Mouse (Mus musculus): ENCODE data around the gene Tent5d. TPM values are rescaled to one million over a fixed set of nuclear protein-coding genes. Genes with fewer than 3 reads are reported as not detected.
A peak's percentile ranks its signal among the peaks of the same experiment; 100 is the strongest.

Tent5d gene
- polyA plus RNA-seq, 2 experiments = 0.01 TPM; not detected in 1

DNA sequence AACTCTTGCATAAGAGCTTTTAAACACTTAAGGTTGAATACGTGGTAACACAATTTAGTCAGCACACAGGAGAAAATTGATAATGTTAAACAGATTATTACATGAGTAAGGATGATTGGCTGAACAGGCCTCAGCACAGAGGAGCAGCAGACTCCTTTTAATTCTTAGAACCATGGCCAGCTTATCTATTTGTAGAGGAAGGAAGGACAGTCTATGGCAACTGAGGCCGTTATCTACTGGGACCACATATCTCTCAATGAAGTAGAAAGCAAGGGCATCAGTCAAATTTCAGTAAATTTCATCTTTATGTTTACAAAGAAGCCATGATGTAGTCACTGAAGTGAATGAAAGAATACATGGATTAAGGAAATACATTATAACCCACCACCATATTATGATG lies 4.5 kb downstream of the Tent5d start:
- no peak for DNase-seq (ENCODE audit: low spot score)
- Histone ChIP-seq H3K4me2 (replicated peaks; ENCODE audit: low read depth, low read length, severe bottlenecking) (no peak overlapping the region), H3K9ac (ENCODE audit: low read depth, low read length, severe bottlenecking) (no peak overlapping the region), H3K9me3 (ENCODE audit: control insufficient read depth, low read length) (no peaks in the 10 kb centered on the region), H3K27ac (replicated peaks; ENCODE audit: low read depth, low read length) (no peak overlapping the region), H3K4me3 (replicated peaks; ENCODE audit: low read length) (no peak overlapping the region), H3K4me1 (ENCODE audit: control insufficient read depth, insufficient read depth, low read length) (no peaks in the 10 kb centered on the region), H3K27me3 (ENCODE audit: control insufficient read depth, insufficient read depth, low read length) (no peaks in the 10 kb centered on the region), H3K36me3 (ENCODE audit: control insufficient read depth, insufficient read depth, low read length) (no peaks in the 10 kb centered on the region)
- WGBS = 88% methylated on average over 2 of the region's 2 CpGs
- no peak for TF ChIP-seq POLR2A (IDR thresholded peaks at IDR 0.05; ENCODE audit: borderline replicate concordance, extremely low read depth, insufficient read depth, insufficient read length)
- ATAC-seq (ENCODE audit: low FRiP score, low read depth) = no peak

DNA sequence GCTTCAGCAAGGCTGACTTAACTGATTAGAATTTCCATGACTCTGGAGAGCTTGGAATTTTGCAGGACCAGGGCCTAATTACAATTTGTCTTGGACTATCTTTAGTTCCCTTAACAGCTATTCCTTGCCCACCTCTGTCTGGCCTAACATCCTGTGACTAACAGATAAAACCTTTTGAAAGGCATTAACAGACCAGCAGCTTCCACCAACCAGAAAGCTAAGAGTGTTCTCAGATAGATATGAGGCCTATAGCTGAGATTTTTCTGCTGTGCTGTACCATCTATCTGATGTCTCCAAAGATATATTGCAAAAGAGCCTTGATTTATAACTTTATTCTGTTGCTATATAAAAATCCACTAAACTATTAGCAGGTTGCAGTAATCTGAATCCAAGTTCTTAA lies 19.7 kb downstream of the Tent5d start:
- Histone ChIP-seq H3K9ac (ENCODE audit: low read depth, low read length, severe bottlenecking) (no peak overlapping the region), H3K4me2 (replicated peaks; ENCODE audit: low read depth, low read length, severe bottlenecking) (no peak overlapping the region)

DNA sequence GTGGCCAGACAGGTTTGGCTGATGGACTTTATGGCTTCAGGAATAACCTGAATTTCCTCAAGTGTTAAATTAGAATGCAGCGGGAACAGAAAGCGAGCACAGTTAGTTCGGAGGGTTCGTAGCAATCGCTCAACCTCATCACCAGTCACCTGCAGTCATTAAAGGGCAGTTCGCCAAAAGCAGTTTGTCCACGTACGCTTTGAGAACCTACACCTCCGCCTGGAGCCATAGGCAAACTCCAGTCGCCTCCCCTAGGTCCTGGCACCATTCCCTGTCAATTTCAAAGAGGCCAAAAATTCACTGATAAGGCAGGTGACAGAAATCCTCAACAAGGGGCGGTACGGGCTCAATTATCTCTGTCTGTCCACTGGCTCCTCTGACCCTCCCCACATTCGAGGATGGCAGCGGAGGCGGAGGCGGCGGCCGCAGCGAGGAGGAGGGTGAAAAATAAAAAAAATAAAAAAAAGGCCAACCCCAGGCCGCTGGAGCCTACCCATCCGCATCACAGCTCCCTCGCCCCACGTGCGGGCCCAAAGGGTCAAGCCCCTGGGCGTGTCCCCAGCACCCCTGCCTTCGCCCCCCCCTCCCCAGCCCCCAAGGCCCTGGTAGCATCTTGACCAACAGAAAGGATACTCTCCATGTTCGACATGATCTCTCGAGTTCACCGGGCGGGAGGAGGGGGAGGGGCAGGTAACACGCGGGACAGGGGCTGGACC lies 23.3 kb downstream of the Tent5d start:
- TF ChIP-seq POLR2A (IDR thresholded peaks at IDR 0.05; ENCODE audit: borderline replicate concordance, extremely low read depth, insufficient read depth, insufficient read length) = no peak
- DNase-seq (ENCODE audit: low spot score) (peak; percentile 19), ATAC-seq (ENCODE audit: low FRiP score, low read depth) (peak; percentile 58)
- Histone ChIP-seq H3K27ac (replicated peaks; ENCODE audit: low read depth, low read length) (no peak overlapping the region), H3K4me3 (replicated peaks; ENCODE audit: low read length) (peak overlapping the region; percentile 56), H3K9me3 (ENCODE audit: control insufficient read depth, low read length) (no peaks in the 10 kb centered on the region), H3K4me1 (ENCODE audit: control insufficient read depth, insufficient read depth, low read length) (no peaks in the 10 kb centered on the region), H3K4me2 (replicated peaks; ENCODE audit: low read depth, low read length, severe bottlenecking) (peak overlapping the region; percentile 57), H3K9ac (ENCODE audit: low read depth, low read length, severe bottlenecking) (peak overlapping the region; percentile 73), H3K27me3 (ENCODE audit: control insufficient read depth, insufficient read depth, low read length) (no peaks in the 10 kb centered on the region), H3K36me3 (ENCODE audit: control insufficient read depth, insufficient read depth, low read length) (no peaks in the 10 kb centered on the region)
- 23% methylated on average over 30 of the region's 32 CpGs for WGBS

More for the DNA sequence above, 19.7 kb downstream of the Tent5d start:
- H3K9me3 ChIP-seq (ENCODE audit: control insufficient read depth, low read length) = no peaks in the 10 kb centered on the region
- H3K4me1 ChIP-seq (ENCODE audit: control insufficient read depth, insufficient read depth, low read length) = no peaks in the 10 kb centered on the region
- H3K27ac ChIP-seq (replicated peaks; ENCODE audit: low read depth, low read length) = no peak overlapping the region
- DNase-seq (ENCODE audit: low spot score) (no peak), ATAC-seq (ENCODE audit: low FRiP score, low read depth) (no peak)
- no peak for TF ChIP-seq POLR2A (IDR thresholded peaks at IDR 0.05; ENCODE audit: borderline replicate concordance, extremely low read depth, insufficient read depth, insufficient read length)
- no peaks in the 10 kb centered on the region for H3K27me3 ChIP-seq (ENCODE audit: control insufficient read depth, insufficient read depth, low read length)
- no peak overlapping the region for H3K4me3 ChIP-seq (replicated peaks; ENCODE audit: low read length)
- no peaks in the 10 kb centered on the region for H3K36me3 ChIP-seq (ENCODE audit: control insufficient read depth, insufficient read depth, low read length)

DNA sequence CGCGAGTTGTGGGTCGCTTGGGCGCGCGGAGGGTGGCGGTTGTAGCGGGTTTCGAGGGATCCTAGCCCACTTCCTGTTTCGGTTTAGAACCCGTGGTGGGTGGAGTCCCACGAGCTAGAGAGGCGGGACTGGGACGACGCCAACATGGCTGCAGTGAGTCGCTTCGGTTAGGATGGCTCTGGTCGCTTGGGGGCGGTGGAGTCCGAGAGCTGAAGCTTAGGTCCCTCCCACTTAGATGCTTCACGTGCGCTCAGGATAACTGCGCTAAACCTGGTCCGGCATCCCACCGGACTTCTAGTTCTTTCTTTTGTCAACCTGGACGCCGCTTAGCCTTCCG lies 23.8 kb downstream of the Tent5d start, which contains the start of gene 2610002M06Rik:
2610002M06Rik (minus strand) TSS at position 117 of the 337 bp plus-strand sequence.
- no peaks in the 10 kb centered on the region for H3K27me3 ChIP-seq (ENCODE audit: control insufficient read depth, insufficient read depth, low read length)
- no peaks in the 10 kb centered on the region for H3K36me3 ChIP-seq (ENCODE audit: control insufficient read depth, insufficient read depth, low read length)
- peak; percentile 99 for ATAC-seq (ENCODE audit: low FRiP score, low read depth)
- H3K9me3 ChIP-seq (ENCODE audit: control insufficient read depth, low read length) = no peaks in the 10 kb centered on the region
- DNase-seq (ENCODE audit: low spot score) = peak; percentile 91
- peak within 1 kb of the TSS; percentile 56 for H3K4me3 ChIP-seq (replicated peaks; ENCODE audit: low read length)
- H3K27ac ChIP-seq (replicated peaks; ENCODE audit: low read depth, low read length) = no peak within 1 kb of the TSS
- H3K4me2 ChIP-seq (replicated peaks; ENCODE audit: low read depth, low read length, severe bottlenecking) = peak within 1 kb of the TSS; percentile 57
- no peaks in the 10 kb centered on the region for H3K4me1 ChIP-seq (ENCODE audit: control insufficient read depth, insufficient read depth, low read length)
- WGBS = 21% methylated on average over 24 of the region's 28 CpGs
- TF ChIP-seq POLR2A (IDR thresholded peaks at IDR 0.05; ENCODE audit: borderline replicate concordance, extremely low read depth, insufficient read depth, insufficient read length) = no peak
- peak within 1 kb of the TSS; percentile 73 for H3K9ac ChIP-seq (ENCODE audit: low read depth, low read length, severe bottlenecking)

DNA sequence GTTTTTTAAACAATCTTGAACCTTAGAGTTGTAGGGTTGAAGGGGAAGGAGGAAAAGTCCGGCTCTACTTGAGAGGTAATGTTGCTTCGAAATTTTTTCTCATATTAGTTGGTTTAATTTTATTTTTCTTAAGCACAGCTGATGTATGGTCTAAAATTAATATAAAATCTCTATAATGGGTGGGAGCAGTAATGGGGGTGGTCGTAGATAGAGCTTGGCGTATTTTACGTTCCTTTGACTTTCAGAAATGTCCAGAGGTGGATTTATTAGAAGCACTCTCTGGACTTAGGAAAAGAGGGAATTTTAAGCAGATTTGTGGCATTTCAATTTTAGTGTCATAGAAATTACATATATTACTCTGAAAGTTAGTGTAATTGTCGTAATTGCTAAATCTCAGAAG lies 24.3 kb downstream of the Tent5d start:
- H3K4me2 ChIP-seq (replicated peaks; ENCODE audit: low read depth, low read length, severe bottlenecking) = peak overlapping the region; percentile 57; the same call in 1 of the 2 replicates
- H3K27ac ChIP-seq (replicated peaks; ENCODE audit: low read depth, low read length) = no peak overlapping the region
- no peaks in the 10 kb centered on the region for H3K4me1 ChIP-seq (ENCODE audit: control insufficient read depth, insufficient read depth, low read length)
- no peaks in the 10 kb centered on the region for H3K27me3 ChIP-seq (ENCODE audit: control insufficient read depth, insufficient read depth, low read length)
- WGBS = 77% methylated on average over 6 of the region's 6 CpGs
- ATAC-seq (ENCODE audit: low FRiP score, low read depth) (no peak), DNase-seq (ENCODE audit: low spot score) (no peak)
- H3K9me3 ChIP-seq (ENCODE audit: control insufficient read depth, low read length) = no peaks in the 10 kb centered on the region
- H3K4me3 ChIP-seq (replicated peaks; ENCODE audit: low read length) = peak overlapping the region; percentile 56; the same call in 1 of the 2 replicates
- no peak overlapping the region for H3K9ac ChIP-seq (ENCODE audit: low read depth, low read length, severe bottlenecking)
- TF ChIP-seq POLR2A (IDR thresholded peaks at IDR 0.05; ENCODE audit: borderline replicate concordance, extremely low read depth, insufficient read depth, insufficient read length) = no peak
- H3K36me3 ChIP-seq (ENCODE audit: control insufficient read depth, insufficient read depth, low read length) = no peaks in the 10 kb centered on the region

Data from limb, embryonic 14.5 days (tissue).